Mouse (Mus musculus): Measurements from ENCODE around the gene Tyms.

The Tyms gene

DNA sequence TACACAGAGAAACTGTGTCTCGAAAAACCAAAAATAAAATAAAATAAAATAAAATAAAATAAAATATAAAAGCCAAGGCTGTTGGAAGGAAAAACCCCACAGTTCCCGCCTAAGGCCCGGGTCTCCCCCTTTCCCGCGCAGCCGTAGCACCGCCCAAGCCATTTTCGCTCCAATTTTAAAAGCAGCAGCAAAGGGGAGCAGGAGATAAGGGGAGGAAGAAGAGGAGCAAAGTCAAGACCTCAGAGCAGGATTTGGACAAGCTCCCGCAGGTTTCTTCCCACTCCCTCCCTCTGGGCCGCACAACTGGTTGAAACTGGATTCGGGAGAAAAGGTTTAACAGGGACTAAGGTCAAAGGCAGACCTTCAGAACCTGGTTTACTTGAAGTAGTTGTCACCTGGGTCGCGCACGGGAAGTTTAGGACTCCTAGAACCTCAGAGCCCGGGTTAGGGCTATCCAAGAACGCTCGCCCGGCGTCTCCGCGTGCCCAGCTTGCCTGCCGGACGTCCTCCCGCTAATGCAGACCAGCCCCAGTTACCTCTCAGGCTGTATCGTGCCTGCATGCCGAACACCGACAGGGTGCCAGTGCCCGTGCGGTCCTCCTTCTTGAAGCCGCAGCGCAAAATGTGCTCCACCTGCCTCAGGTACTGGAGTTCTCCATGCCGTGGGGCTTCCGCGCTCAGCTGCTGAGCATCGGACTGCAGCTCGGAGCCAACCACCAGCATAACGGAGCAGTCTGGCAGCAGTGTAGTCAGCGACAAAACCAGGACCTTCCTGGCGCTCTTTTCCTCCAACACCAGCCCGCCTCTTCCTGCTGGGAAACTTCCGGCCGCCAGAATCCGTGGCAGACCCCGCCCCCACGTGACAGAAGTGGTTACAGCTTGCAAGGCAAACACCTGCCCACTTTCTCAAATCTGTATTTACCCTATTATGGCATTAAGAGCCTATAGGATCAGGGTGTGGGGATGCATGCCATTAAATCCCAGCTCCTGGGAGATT is at the start of gene Tyms:
TSS of gene Tyms (minus strand) at position 793 of the 997 bp plus-strand sequence.
- in situ Hi-C loops (cut with MboI, MseI) = no loop called here

DNA sequence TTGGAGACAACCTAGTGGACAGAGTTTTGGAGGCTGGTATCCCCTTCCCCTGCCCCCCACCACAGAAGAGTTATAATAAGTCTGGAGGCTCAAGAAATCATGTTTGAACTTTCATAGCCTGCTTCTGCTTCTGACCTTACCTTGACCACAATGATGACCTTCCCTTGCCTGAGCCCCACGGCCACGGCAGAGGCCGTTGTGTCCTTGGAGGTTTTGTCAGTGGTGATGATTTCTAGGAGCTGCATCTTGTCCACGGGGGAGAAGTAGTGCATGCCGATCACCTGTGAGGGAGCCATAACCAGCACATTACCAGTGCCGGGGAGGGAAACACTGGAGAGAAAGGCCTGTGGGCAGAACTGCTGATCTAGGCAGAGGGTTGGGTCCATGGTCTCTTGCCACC is 49.1 kb upstream of the Tyms start:
- in situ Hi-C loops (cut with MboI, MseI) = loop anchor here (10.0 kb wide), 1 partner anchor 688 kb away; the partner anchor contains the start of gene Nom1

DNA sequence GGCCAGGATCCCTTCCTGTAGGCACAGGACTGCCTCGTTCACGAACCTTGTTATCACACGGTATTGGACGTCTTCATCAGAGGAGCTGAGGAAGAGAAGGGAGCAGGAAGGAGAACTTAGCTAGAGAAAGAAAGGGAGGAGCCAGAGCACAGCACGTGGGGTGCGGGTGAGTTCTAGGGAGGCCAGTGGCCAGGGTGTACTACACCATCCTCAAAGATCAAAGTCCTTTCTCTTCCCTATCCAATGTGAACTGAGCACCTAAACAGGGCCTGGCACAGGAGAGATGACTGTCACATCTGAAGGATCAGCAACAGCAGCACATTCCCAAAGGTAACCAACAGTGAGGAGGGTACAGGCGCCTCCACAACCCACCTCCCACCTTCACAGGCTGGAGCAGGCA is 46.7 kb upstream of the Tyms start:
- in situ Hi-C loops (cut with MboI, MseI) = loop anchor here (10.0 kb wide), 1 partner anchor 685 kb away; the partner anchor contains the start of gene Nom1

DNA sequence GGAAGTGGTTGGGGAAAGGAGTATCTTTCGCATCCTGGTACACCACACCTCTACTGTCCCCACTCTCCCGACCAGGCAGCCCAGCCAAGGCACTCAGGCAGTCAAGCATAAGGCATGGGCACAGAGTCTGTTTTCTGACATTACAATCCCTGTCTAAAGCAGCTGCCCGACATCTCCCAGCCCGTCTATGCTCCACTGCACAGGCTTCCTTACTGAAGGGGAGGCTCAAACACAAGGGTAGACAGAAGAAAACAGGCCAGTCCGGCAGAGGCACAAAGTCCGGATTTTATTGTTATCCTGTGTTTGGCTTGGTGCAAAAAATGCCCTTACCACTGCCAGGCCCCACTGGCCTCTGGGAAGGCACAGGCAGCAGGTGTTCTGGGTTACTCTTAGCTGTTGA is 45.7 kb upstream of the Tyms start:
- in situ Hi-C loops (cut with MboI, MseI) = loop anchor here (5.0 kb wide), 1 partner anchor 223 kb away; no protein-coding TSS in a partner anchor

DNA sequence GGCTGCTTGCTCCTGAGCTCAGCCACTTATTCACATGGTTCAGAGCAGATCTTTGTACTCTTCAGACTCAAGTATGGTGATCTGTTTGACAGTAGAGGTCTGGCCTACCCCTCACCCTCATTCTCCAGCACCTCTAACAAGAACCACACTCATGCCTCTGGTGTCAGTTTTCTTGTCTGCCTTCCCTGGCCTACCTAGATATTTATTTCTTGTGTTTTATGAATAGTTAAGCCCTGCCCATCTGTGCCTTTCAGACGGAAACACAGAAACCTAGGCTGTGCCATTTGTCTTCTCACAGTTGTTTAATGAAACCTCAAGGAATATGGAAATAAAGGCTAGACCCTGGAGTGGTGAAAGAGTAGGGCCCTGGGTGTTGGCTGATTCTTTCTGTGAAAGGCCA is 44.6 kb upstream of the Tyms start:
- in situ Hi-C loops (cut with MboI, MseI) = loop anchor here (5.0 kb wide), 1 partner anchor 224 kb away; no protein-coding TSS in a partner anchor

DNA sequence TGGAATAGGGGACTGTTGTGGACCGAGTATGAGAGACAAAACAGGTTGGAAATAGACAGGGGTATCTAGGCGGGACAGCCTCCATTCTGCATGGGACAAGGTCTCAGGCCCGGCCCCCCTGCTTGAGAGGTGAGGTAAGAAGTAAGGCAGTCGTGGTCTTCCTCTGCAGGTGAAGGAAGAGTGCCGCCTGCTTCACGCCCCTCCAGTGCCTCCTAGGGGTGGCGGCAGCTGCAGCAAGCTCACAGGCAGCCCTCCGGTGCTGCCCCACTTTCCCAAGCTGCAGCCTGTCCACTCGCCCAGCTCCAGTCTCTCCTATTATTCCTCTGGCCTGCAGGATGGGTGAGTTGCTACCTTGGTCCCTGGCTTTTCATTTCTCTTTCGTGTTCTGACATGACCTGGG is 42.3 kb upstream of the Tyms start:
- in situ Hi-C loops (cut with MboI, MseI) = loop anchor here (5.0 kb wide), 1 partner anchor 227 kb away; no protein-coding TSS in a partner anchor

DNA sequence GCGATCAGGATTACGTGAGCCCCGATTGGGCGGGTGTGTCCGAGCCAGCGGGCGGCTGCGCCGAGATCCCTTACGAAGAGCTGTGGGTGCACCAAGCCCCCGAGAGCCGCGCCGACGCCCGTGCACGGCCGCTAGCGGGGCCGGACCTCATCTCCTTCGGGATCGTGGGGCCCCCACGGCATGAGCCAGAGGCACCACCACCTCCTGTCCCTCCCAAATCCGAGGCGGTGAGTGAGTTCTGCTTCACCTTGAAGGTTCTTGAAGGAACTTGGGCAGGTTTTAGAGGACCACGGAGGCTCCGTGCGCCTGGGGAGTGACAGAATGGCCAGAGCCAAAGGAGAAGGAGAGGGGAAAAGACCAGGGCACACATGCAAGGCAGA is 41.3 kb upstream of the Tyms start:
- in situ Hi-C loops (cut with MboI, MseI) = loop anchor here (5.0 kb wide), 1 partner anchor 228 kb away; no protein-coding TSS in a partner anchor

DNA sequence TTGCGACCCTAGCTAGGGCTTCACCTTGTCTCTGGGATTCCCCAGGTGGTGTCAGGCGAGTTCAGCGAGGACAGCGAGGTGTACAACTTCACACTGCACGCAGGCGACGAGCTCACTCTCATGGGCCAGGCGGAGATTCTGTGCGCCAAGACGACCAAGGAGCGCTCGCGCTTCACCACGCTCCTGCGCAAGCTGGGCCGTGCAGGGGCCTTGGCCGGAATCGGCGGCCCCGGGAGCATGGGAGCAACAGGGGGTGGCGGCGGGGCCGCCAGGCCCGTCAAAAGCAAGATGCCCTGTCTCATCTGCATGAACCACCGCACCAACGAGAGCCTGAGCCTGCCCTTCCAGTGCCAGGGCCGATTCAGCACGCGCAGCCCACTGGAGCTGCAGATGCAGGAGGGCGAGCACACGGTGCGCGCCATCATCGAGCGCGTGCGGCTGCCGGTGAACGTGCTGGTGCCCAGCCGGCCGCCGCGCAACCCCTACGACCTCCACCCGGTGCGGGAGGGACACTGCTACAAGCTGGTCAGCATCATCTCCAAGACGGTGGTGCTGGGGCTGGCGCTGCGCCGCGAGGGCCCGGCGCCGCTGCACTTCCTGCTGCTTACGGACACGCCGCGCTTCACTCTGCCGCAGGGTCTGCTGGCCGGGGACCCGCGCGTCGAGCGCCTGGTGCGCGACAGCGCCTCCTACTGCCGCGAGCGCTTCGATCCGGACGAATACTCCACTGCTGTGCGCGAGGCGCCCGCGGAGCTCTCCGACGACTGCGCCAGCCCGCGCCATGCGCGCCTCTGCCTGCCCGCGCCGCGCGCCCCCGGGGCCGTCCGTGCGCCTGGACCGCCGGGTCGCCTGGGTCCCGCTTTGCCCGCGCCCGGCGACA is 40.7 kb upstream of the Tyms start:
- in situ Hi-C loops (cut with MboI, MseI) = no loop called here

DNA sequence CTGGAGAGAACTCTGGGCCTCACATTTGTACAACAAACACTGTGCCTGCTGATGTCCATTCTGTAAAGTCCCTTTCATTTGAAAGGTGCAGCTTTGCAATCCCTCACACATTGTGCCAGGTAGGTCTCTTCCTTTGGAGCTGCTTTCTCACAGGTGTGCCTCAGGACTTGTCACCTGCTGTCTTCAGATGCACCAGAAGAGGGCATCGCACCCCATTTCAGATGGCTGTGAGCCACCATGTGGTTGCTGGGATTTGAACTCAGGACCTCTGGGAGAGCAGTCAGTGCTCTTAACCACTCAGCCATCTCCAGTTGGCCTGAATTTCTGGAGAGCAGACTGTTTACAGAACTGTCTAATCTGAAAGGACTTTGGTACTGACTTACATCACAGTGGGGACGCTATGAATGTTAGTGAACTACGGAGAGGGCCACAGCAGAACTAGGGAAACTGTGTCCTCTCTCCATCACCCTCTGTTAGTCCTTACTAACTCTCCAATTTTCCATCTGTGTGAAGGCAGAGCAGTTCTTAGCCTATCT is 39.2 kb upstream of the Tyms start:
- in situ Hi-C loops (cut with MboI, MseI) = no loop called here

DNA sequence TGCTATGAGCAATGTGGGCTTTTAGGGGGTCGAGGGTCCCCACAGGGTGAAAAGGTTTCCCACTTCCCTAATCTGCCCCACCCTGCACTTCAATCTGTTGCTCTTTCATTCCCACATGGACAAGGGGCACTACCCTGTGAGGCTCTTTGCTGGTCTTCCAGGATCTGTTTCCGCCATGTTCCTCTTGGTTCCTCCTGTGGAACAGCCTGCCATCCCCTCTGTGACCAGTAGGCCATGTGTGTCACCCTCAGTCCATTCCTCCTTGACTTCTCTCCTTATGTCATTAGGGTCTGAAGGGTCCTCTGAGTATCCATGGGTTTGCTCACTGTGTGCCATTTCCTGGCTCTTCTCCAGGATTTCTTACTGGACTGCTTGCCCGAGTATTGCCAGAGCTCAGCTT is 38.4 kb upstream of the Tyms start:
- in situ Hi-C loops (cut with MboI, MseI) = no loop called here

DNA sequence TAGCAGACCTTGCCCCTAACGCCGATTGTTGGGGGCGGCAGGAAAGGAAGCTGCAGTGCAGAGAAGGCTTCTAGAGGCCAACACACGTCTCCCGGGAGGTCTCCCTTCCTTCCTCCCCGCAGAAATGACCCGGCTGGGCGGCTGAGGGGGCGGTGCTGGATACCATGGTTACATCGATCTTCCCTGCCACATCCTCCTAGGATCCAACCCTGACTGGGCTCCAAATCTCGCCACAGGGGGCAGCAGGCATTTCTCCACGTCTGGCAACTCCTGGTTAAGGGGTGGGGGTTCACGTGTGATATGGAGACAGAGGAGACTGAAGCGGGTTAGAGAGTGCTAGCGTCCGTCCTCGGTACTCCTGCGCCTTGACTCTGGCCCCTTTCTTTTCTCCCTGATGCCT is 37.7 kb upstream of the Tyms start:
- in situ Hi-C loops (cut with MboI, MseI) = no loop called here

DNA sequence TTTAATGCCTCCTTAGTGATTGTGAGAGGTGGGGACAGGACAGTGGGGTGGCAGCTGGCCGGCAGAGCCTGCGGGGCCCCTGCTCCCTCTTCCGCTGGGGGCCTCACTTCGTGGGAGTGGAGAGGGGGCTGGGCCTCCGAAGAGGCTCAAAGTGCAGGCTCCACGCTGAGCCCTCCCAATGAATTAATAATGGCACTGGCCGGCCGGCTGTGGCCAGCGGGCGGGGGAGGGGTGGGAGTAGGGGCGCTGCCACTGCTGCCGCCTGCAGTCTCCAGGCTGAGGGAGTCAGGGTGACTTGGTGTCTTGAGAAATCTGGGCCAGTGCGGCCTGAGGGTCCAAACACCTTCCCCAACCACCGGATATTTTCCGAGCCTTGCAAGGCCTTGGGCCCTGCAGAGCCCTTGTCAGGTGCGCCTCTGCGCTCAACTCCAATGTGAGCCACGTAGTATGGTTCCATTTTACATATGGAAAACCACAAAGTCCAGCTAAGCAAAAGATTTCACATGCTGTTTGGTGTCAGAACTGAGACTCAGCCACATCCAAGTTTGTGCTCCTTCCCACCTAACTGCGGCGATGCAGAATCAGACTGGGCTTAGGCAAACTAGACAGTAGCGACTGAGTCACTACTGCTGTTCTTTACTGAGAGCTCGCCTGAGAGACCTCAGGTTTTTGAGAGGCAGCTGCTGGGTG is 37.1 kb upstream of the Tyms start:
- in situ Hi-C loops (cut with MboI, MseI) = no loop called here

DNA sequence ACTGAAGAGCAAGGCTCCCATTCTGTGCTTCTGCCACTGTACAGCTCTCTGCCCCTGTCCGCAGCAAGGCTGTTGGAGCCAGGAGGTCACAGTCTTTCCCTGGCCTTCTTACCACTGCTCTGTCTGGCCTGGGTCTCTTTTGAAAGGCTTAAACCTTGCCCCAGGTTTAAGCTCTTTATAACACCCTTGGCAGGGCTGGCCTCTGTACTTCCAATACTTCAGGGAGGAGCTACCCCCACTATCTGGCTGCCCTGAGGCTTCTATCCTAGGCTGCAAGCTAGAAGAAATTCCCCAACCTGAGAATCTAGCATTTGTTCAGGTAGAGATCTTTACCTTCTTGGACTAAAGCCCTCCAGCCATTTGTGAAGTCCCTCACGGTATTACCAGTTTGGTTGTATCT is 36.5 kb upstream of the Tyms start:
- in situ Hi-C loops (cut with MboI, MseI) = no loop called here

DNA sequence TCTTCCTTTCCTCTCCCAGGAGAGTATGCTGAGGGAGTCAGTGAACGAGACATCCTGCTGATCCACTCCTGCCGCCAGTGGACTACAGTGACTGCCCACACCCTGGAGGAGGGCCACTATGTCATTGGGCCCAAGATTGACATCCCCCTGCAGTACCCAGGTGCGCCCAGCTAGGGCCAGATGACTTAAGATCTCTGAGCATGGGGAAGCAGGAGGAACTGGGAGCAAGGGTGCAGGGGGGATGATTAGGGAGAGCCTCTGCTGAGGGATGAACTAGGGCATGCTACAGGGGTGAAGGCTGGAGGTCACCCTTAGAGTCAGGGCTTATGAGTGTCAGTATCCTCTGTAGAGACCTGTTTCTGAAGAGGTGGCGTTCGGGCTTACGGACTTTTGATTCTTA is 34.8 kb upstream of the Tyms start:
- in situ Hi-C loops (cut with MboI, MseI) = no loop called here

DNA sequence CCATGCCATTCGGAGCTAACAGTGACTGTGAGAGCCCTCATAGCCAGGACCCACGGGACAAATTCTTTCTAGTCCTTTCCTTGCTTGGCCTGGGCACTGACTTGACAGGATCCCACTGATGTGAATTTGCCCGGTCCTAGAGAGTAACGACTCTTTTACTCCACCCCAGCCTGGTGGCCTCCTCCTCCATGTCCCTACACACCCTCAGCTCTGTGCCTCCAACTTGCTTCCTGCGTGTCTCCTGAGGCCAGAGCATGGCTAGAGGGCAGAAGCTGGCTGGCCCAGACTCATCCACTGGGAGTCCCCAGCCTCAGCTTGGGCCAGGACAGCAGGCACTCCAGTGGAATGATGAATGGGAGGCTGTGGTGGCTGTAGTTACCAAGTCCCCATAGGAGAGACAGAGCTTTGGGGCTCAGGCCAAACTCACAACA is 34.2 kb upstream of the Tyms start:
- in situ Hi-C loops (cut with MboI, MseI) = no loop called here

DNA sequence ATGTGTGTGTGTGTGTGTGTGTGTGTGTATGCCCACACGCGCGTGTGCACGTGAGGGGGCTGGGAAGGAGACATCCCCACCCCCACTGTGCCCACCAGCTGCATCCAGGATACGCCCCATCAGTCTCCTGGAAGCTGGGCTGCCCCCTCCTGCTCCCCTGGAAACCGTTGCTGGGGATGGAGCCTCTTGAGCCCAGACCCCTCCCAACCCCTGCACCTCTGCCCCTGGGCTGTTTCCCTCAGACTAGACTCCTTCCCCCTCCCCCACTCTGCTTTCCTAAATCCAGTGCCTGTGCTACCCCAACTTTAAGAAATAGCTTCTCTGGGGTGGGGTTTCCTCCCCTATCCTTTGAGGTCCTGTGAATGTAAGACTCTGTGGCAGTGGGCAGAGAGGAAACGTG is 33.8 kb upstream of the Tyms start:
- in situ Hi-C loops (cut with MboI, MseI) = no loop called here

DNA sequence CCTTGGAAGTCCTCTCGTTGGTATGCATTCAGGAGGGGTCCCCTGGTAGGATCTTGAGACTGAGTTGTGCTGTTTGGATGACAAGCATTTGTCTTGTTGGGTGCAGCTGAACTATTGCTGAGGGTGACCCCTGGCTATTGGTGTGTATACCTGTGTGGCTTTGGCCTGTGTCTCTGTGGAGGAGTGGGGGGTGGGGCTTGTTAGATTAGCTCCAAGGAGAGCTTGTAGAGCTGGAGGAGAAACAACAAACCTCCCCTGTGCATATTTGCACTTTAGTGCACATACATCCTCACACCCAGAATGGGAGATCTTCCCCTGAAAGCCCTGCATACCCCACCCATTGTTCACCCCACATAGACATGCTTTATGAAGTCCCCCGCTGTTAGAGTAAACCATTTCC is 33.3 kb upstream of the Tyms start:
- in situ Hi-C loops (cut with MboI, MseI) = no loop called here

DNA sequence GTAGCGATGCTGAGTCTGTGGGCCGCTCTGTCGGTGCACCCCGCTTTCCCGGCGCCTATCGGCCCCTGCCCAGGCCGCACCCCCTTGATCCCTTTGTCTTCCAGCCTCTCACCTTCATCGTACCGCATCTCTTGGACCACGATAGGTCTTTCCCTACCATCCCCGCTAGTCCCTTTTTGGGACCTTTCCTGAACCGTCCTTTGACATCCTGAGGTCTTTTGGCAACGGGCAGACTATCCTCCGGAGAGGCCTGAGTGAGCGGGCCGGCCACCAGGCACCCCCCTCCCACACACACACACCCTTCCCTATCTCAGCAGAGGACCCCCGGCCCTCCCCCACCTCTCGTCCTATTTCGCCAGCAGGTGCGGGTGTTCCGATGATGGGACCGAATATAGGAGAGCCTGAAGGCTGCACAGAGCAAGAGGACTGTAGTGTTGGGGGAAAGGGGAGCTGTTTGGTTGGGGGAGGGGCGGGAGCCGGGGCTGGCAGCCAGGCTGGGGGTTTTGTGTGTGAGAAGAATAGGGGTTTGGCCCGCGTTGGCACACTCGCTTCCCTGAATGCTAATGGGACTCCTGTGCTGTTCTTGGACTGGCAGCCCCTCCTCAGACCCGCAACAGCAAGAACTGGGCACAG is 32.4 kb upstream of the Tyms start, which contains the start of gene 3110082J24Rik:
TSS of gene 3110082J24Rik (minus strand) at position 419 of the 633 bp plus-strand sequence.
- in situ Hi-C loops (cut with MboI, MseI) = no loop called here

DNA sequence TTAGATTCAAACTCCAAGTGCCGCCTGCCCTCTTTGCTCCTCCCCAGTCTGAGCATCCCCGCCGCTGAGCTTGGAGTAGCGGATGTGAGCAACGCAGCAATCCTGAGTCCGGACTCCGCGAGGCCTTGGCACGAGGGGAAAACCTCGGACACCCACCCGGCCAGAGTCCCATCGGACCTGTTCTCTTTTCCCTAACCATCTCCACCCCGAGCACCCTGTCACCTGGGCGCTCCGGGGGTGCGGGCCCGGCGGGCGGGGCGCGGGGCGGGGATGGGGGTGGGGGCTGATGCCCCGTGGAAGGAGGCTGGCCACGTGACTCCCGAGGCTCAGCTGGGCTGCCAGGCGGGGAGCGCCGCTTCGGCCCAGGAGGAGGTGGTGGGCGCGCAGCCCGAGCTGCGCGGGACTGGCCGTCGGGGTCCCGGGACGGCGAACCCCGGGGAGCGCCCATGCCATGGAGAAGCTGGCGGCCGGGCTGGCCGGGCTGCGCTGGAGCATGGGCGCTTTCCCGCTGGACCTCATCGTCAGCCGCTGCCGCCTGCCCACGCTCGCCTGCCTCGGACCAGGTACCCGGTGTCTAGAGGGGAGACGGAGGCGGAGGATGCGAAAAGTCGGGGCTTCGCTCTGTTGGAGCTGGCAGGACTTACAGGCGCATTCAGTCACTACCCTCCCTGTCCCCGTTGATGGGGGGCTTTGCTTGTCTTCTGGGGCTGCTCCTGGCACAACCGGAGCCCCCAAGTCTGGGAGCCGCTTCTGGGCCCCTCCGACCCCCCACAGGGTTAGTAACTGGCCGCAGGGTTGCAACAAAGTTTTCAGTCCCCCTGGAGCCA is 31.6 kb upstream of the Tyms start, which contains the start of gene Garem2:
TSS of gene Garem2 (plus strand) at position 321 of the 827 bp plus-strand sequence.
- in situ Hi-C loops (cut with MboI, MseI) = no loop called here

DNA sequence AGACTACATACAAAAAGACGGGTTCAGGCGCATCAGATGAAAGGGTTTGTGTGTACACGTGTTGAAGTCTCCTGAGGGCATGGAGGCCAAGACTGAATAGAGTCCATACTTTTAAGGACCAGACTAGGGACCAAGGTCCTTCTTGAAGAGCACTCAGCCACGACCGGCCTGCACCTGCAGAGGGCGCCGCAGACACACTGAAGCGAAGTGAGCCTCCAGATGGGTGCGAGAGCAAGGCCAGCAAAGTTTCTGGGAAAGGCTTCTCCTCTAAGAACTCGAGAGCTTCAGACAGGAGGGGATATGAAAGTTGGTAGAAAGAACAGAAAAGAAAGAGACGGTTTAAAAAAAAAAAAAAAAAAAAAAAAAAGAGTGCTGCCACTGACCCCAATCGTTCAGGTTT is 30.9 kb upstream of the Tyms start:
- in situ Hi-C loops (cut with MboI, MseI) = no loop called here

Measured in T-helper 1 cell (primary cell).